Mouse (Mus musculus) brown adipose tissue, adult 24 weeks (tissue): ENCODE results near the gene Ap1ar. TPM values are rescaled to one million over a fixed set of nuclear protein-coding genes. Genes with fewer than 3 reads are reported as not detected.

Experiments
- H3K27ac ChIP-seq: fragments of 200-500 bp; replicated peaks from 2 replicates; pipeline ENCODE4 v1.5.1; 2012; ENCODE audit warnings: low read depth, mild to moderate bottlenecking, low read length
- H3K4me1 ChIP-seq: fragments of 200-500 bp; 2 replicates; pipeline ENCODE4 v1.6.1; 2012; ENCODE audit warnings: low read length, mixed read lengths; ENCODE audit not compliant: control insufficient read depth, insufficient read depth, insufficient read length
- H3K4me3 ChIP-seq: fragments of 200-500 bp; 2 replicates; pipeline ENCODE4 v1.5.1; 2012; ENCODE audit warnings: low read depth, mild to moderate bottlenecking, low read length, moderate library complexity; ENCODE audit not compliant: insufficient read depth
- polyA plus RNA-seq: library from polyadenylated mRNA; stranded (reverse); fragments of >200 nt; gene quantifications from 2 replicates; pipeline ENCODE4 v1.2.4, GENCODE M21; 2012; ENCODE audit not compliant: missing spikeins, insufficient read depth, insufficient read length

Gene Ap1ar
- polyA plus RNA-seq, 1 experiment, result 25.0 TPM

DNA sequence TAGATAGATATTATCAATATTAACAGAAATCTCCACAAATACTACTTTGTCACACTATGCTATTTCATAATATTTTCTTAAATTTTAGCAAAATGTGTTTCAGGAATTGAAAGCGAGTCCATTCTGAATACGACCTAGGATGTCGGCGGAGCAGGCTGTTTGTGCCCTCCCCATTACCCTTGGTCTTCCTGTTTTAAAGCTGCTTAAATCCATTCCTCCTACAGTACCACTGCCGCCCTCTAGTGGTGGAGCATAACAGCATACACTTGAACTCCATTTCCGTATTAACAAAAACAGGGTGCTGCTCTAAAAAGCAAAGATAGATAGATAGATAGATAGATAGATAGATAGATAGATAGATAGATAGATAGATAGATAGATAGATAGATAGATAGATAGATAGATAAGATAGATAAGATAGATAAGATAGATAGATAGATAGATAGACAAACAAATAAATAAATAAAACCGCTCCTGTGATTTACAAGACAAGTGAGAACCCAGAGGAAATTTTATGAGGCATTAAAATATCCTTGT, 74.2 kb downstream of the Ap1ar start:
- Histone ChIP-seq H3K4me3 (no peak overlapping the region), H3K4me1 (no peaks in the 10 kb centered on the region), H3K27ac (no peak overlapping the region)

GRCm38 (mm10) chr3:127762403-127762802, 74.9 kb downstream of the Ap1ar start:
- Histone ChIP-seq H3K4me3 (no peak overlapping the region), H3K4me1 (no peaks in the 10 kb centered on the region), H3K27ac (no peak overlapping the region)

- no peak overlapping the region for H3K4me3 ChIP-seq
- no peaks in the 10 kb centered on the region for H3K4me1 ChIP-seq
These were observed 78.1 kb downstream of the Ap1ar start for GRCm38 (mm10) chr3:127759212-127759611.

GRCm38 (mm10) chr3:127758806-127759205, 78.5 kb downstream of the Ap1ar start:
- Histone ChIP-seq H3K4me1 (no peaks in the 10 kb centered on the region), H3K4me3 (no peak overlapping the region), H3K27ac (no peak overlapping the region)

More at GRCm38 (mm10) chr3:127759212-127759611, 78.1 kb downstream of the Ap1ar start:
- no peak overlapping the region for H3K27ac ChIP-seq

- H3K4me3 ChIP-seq, result no peak overlapping the region
- H3K27ac ChIP-seq, result no peak overlapping the region
- H3K4me1 ChIP-seq, result no peaks in the 10 kb centered on the region
These were observed 79.4 kb downstream of the Ap1ar start for GRCm38 (mm10) chr3:127757886-127758301.

Other genes with a start within 250 kb of the Ap1ar start
- gene Neurog2, start 204.4 kb downstream of the Ap1ar start, polyA plus RNA-seq, result not detected in 2 replicates
- gene Alpk1, start 57.0 kb downstream of the Ap1ar start, polyA plus RNA-seq, result 0.54 and 0.63 TPM in 2 replicates
- gene Tifa, start 47.7 kb downstream of the Ap1ar start, polyA plus RNA-seq, result 1.8 and 2.0 TPM in 2 replicates
- gene Fam241a, start 58.8 kb upstream of the Ap1ar start, polyA plus RNA-seq, result 30.4 and 55.1 TPM in 2 replicates